Mouse (Mus musculus): ENCODE measurements around the gene Mef2b.

Gene Mef2b

GRCm38 (mm10) chr8:70139026-70139857, at the start of gene Mef2b, which contains the start of the genes Rfxank and Borcs8:
TSS of gene Mef2b (plus strand) at chr8:70139711.
TSS of gene Rfxank (minus strand) at chr8:70139154.
TSS of gene Borcs8 (plus strand) at chr8:70139499.
- peak; percentile 99 for DNase-seq (ENCODE audit: low read depth, low spot score)

GRCm38 (mm10) chr8:70092786-70093185, 46.7 kb upstream of the Mef2b start:
- no peak for DNase-seq (ENCODE audit: low read depth, low spot score)

GRCm38 (mm10) chr8:70099276-70099675, 40.2 kb upstream of the Mef2b start:
- DNase-seq (ENCODE audit: low read depth, low spot score) = peak; percentile 82

- DNase-seq (ENCODE audit: low read depth, low spot score) = peak; percentile 62
Observed at GRCm38 (mm10) chr8:70100241-70100640, 39.3 kb upstream of the Mef2b start.

- DNase-seq (ENCODE audit: low read depth, low spot score) = no peak
Observed at GRCm38 (mm10) chr8:70104506-70104905, 35.0 kb upstream of the Mef2b start.

- DNase-seq (ENCODE audit: low read depth, low spot score) = no peak
Observed at GRCm38 (mm10) chr8:70104922-70105321, 34.6 kb upstream of the Mef2b start.

GRCm38 (mm10) chr8:70110451-70110850, 29.1 kb upstream of the Mef2b start:
- no peak for DNase-seq (ENCODE audit: low read depth, low spot score)

- DNase-seq (ENCODE audit: low read depth, low spot score) = no peak
Observed at GRCm38 (mm10) chr8:70111192-70111795, 28.2 kb upstream of the Mef2b start.

GRCm38 (mm10) chr8:70112401-70113016, 27.0 kb upstream of the Mef2b start:
- DNase-seq (ENCODE audit: low read depth, low spot score) = no peak

GRCm38 (mm10) chr8:70114488-70114887, 25.0 kb upstream of the Mef2b start:
- no peak for DNase-seq (ENCODE audit: low read depth, low spot score)

- no peak for DNase-seq (ENCODE audit: low read depth, low spot score)
Observed at GRCm38 (mm10) chr8:70114892-70115291, 24.6 kb upstream of the Mef2b start.

GRCm38 (mm10) chr8:70117611-70118010, 21.9 kb upstream of the Mef2b start:
- DNase-seq (ENCODE audit: low read depth, low spot score) = no peak

- peak; percentile 88 for DNase-seq (ENCODE audit: low read depth, low spot score)
Observed at GRCm38 (mm10) chr8:70118726-70119700, 20.5 kb upstream of the Mef2b start.

GRCm38 (mm10) chr8:70120667-70121066, 18.8 kb upstream of the Mef2b start, which contains the start of gene Ncan:
TSS of gene Ncan (minus strand) at chr8:70120873.
- DNase-seq (ENCODE audit: low read depth, low spot score) = peak; percentile 67

GRCm38 (mm10) chr8:70122863-70123262, 16.6 kb upstream of the Mef2b start:
- no peak for DNase-seq (ENCODE audit: low read depth, low spot score)

- DNase-seq (ENCODE audit: low read depth, low spot score) = peak; percentile 48
Observed at GRCm38 (mm10) chr8:70124992-70125391, 14.5 kb upstream of the Mef2b start.

GRCm38 (mm10) chr8:70128435-70128834, 11.1 kb upstream of the Mef2b start:
- no peak for DNase-seq (ENCODE audit: low read depth, low spot score)

- no peak for DNase-seq (ENCODE audit: low read depth, low spot score)
Observed at GRCm38 (mm10) chr8:70129309-70129952, 10.1 kb upstream of the Mef2b start.

GRCm38 (mm10) chr8:70130066-70130465, 9.4 kb upstream of the Mef2b start:
- no peak for DNase-seq (ENCODE audit: low read depth, low spot score)

- DNase-seq (ENCODE audit: low read depth, low spot score) = peak; percentile 65
Observed at GRCm38 (mm10) chr8:70131166-70131883, 8.2 kb upstream of the Mef2b start, which contains the start of gene Nr2c2ap. TSS of gene Nr2c2ap (plus strand) at chr8:70131333.

Data from telencephalon, adult 2 months (tissue).